24 mouse cellular contexts compared by ENCODE assay signal in the genomic region with DNA sequence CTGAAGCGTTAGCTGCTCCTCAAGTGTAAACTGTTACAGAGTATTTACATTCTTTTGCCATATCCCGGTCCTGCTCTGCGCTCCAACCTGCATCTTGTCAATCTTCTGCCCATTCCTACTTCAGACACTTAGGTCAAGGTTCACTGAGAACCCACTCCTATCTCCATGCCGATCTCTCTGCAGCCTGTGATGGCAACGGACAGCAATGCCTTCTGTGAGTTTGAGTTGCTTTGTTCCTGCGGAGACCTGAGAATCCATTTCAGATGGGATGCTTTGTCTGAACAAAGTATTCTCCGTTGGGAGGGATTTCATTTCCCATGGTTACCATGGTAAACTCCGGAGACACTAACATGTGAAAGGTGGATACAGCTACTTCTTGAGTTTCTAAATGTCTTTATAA. TPM values are rescaled to one million over a fixed set of nuclear protein-coding genes. Genes with fewer than 3 reads are reported as not detected.
DNase-seq lines count a peak whose midpoint lies in the region; ATAC-seq and TF ChIP-seq lines count a peak whose summit lies in the region.
"Had no signal": no experiment of that assay in that cellular context is flagged by ENCODE, and none has a peak within 500 bp of the region (broad histone marks: within the 10 kb centered on the region; RNA-seq: fewer than 3 reads in every experiment).

No protein-coding gene starts in this region.

- H3K9me3 ChIP-seq in midbrain, embryonic 14.5 days (ENCODE audit: control insufficient read depth, low read length) = no peaks in the 10 kb centered on the region
- H3K9me3 ChIP-seq in midbrain, embryonic 16.5 days (replicated peaks; ENCODE audit: control insufficient read depth, low read length, poor library complexity, severe bottlenecking) = no peaks in the 10 kb centered on the region
- H3K9me3 ChIP-seq: embryonic facial prominence, embryonic 13.5 days; heart, embryonic 10.5 days; heart, embryonic 15.5 days; hindbrain, embryonic 13.5 days had no signal

- ATAC-seq in midbrain, embryonic 14.5 days (ENCODE audit: low FRiP score, low TSS enrichment) = no peak
- ATAC-seq in midbrain, embryonic 16.5 days = no peak
- ATAC-seq: forebrain, embryonic 14.5 days; hindbrain, postnatal 0 days had no signal

- DNase-seq in layer of hippocampus, adult 2 months (ENCODE audit: low spot score in 2 of 2) = no peak
- DNase-seq in layer of hippocampus, adult 18-20 months (ENCODE audit: low spot score in 2 of 2) = no peak
- DNase-seq in midbrain, embryonic 14.5 days = peak; percentile 33
- DNase-seq in embryo, embryonic 11 days = peak; percentile 16
- peak; percentile 31 for DNase-seq in yolk sac, embryonic 10.5 days (ENCODE audit: low spot score)
- DNase-seq in thymus, postnatal 0 days (ENCODE audit: low spot score) = no peak
- DNase-seq in gastrocnemius, adult 18-20 months (ENCODE audit: low spot score) = no peak
- DNase-seq: adrenal gland, postnatal 10 days; cerebellum, adult 11 months; cerebellum, adult 8-10 months; cerebellum, postnatal 14 days; gastrocnemius, postnatal 36 days; heart, adult 11 months; heart, postnatal 14 days had no signal

- peak overlapping the region; percentile 99 for H3K27ac ChIP-seq in layer of hippocampus, adult 2 months
- no peak overlapping the region for H3K27ac ChIP-seq in midbrain, embryonic 14.5 days (replicated peaks; ENCODE audit: low read depth, low read length)
- H3K27ac ChIP-seq in midbrain, embryonic 16.5 days (ENCODE audit: low read length) = no peak overlapping the region
- H3K27ac ChIP-seq: embryonic facial prominence, embryonic 13.5 days; heart, embryonic 10.5 days; heart, embryonic 15.5 days; hindbrain, embryonic 13.5 days; hindbrain, postnatal 0 days had no signal

- H3K36me3 ChIP-seq in midbrain, embryonic 14.5 days (ENCODE audit: control insufficient read depth, insufficient read depth, low read length) = no peaks in the 10 kb centered on the region
- H3K36me3 ChIP-seq in midbrain, embryonic 16.5 days (ENCODE audit: control insufficient read depth, insufficient read depth, low read length) = no peaks in the 10 kb centered on the region
- H3K36me3 ChIP-seq: embryonic facial prominence, embryonic 13.5 days; heart, embryonic 10.5 days; heart, embryonic 15.5 days; hindbrain, embryonic 13.5 days had no signal

- WGBS in midbrain, embryonic 14.5 days = 21% methylated on average over 8 of the region's 8 CpGs
- 25% methylated on average over 8 of the region's 8 CpGs for WGBS in midbrain, embryonic 16.5 days

- H3K4me2 ChIP-seq in midbrain, embryonic 14.5 days (ENCODE audit: low read length) = no peak overlapping the region
- no peak overlapping the region for H3K4me2 ChIP-seq in midbrain, embryonic 16.5 days (ENCODE audit: low read length)
- H3K4me2 ChIP-seq: embryonic facial prominence, embryonic 13.5 days; heart, embryonic 15.5 days; hindbrain, embryonic 13.5 days had no signal

- H3K4me3 ChIP-seq in layer of hippocampus, adult 2 months = no peak overlapping the region
- no peak overlapping the region for H3K4me3 ChIP-seq in midbrain, embryonic 14.5 days (replicated peaks; ENCODE audit: low read depth, low read length)
- H3K4me3 ChIP-seq in midbrain, embryonic 16.5 days (ENCODE audit: low read depth, low read length) = no peak overlapping the region
- H3K4me3 ChIP-seq: embryonic facial prominence, embryonic 13.5 days; heart, embryonic 10.5 days; heart, embryonic 15.5 days; hindbrain, embryonic 13.5 days had no signal

- no peak overlapping the region for H3K9ac ChIP-seq in midbrain, embryonic 14.5 days (replicated peaks; ENCODE audit: low read length)
- H3K9ac ChIP-seq in midbrain, embryonic 16.5 days (ENCODE audit: low read depth, low read length) = no peak overlapping the region
- H3K9ac ChIP-seq: embryonic facial prominence, embryonic 13.5 days; heart, embryonic 15.5 days; hindbrain, embryonic 13.5 days had no signal

- H3K27me3 ChIP-seq in midbrain, embryonic 14.5 days (ENCODE audit: control insufficient read depth, insufficient read depth, low read length) = no peaks in the 10 kb centered on the region
- H3K27me3 ChIP-seq in midbrain, embryonic 16.5 days (ENCODE audit: control insufficient read depth, insufficient read depth, low read depth, low read length) = no peaks in the 10 kb centered on the region
- H3K27me3 ChIP-seq: heart, embryonic 15.5 days had no signal

- peaks cover 18% of the 10 kb centered on the region for H3K4me1 ChIP-seq in midbrain, embryonic 14.5 days (ENCODE audit: control insufficient read depth, insufficient read depth, low read length)
- H3K4me1 ChIP-seq in midbrain, embryonic 16.5 days (ENCODE audit: control insufficient read depth, insufficient read depth, low read length) = peaks cover 14% of the 10 kb centered on the region

- TF ChIP-seq CTCF in layer of hippocampus, adult 2 months (conservative IDR thresholded peaks at IDR 0.05) = no peak

RNA-seq across cellular contexts. Expression of a gene that starts 2.6 kb away (rescaled TPM):
- total RNA-seq in layer of hippocampus, adult 2 months (2021) = 1 to 10 TPM; 2.0 to 2.8 TPM
- total RNA-seq in layer of hippocampus, adult 18-20 months (2021) = 1 to 10 TPM; 2.9 to 3.9 TPM
- polyA plus RNA-seq in midbrain, embryonic 14.5 days (2014; fragmentation: Nextera tagmentation; extraction: Ambion mirVana) = 0.41 and 0.57 TPM in 2 replicates
- 0.72 and 0.78 TPM in 2 replicates for polyA plus RNA-seq in midbrain, embryonic 16.5 days (2015; fragmentation: Nextera tagmentation; extraction: Ambion mirVana)
- 0.50 and 0.64 TPM in 2 replicates for polyA plus RNA-seq in thymus, postnatal 0 days (2015; fragmentation: Nextera tagmentation; extraction: Ambion mirVana)
- under 1 TPM; 0.14 to 0.66 TPM for total RNA-seq in gastrocnemius, adult 18-20 months (2021)
- total RNA-seq: common myeloid progenitor, adult 5-6 weeks; hematopoietic stem cell, adult 5-6 weeks; hindbrain, postnatal 0 days had no signal

RNA-seq across cellular contexts. Expression of a gene that starts 55.8 kb away (rescaled TPM):
- total RNA-seq in layer of hippocampus, adult 2 months (2021) = 10 to 100 TPM; 18.9 to 21.5 TPM
- total RNA-seq in layer of hippocampus, adult 18-20 months (2021) = 10 to 100 TPM; 18.8 to 19.4 TPM
- polyA plus RNA-seq in midbrain, embryonic 14.5 days (2014; fragmentation: Nextera tagmentation; extraction: Ambion mirVana) = 0.45 and 0.57 TPM in 2 replicates
- 1.2 and 1.3 TPM in 2 replicates for polyA plus RNA-seq in midbrain, embryonic 16.5 days (2015; fragmentation: Nextera tagmentation; extraction: Ambion mirVana)
- polyA plus RNA-seq in thymus, postnatal 0 days (2015; fragmentation: Nextera tagmentation; extraction: Ambion mirVana) = 0.04 and 0.12 TPM in 2 replicates
- total RNA-seq in gastrocnemius, adult 18-20 months (2021) = 10 to 100 TPM; 19.9 to 20.8 TPM
- total RNA-seq: common myeloid progenitor, adult 5-6 weeks; ES-E14; hematopoietic stem cell, adult 5-6 weeks had no signal

Comparison
In these comparisons a context has a peak if more than half of its experiments do, and no peak if none do; other contexts are left out.
1. DNase-seq: peak in midbrain, embryonic 14.5 days (single experiment), embryo, embryonic 11 days (single experiment) and yolk sac, embryonic 10.5 days (single experiment); none in layer of hippocampus, adult 2 months (0 of 2), layer of hippocampus, adult 18-20 months (0 of 2), thymus, postnatal 0 days (single experiment) and gastrocnemius, adult 18-20 months (single experiment).